ENCODE assay signal across 8 mouse cellular contexts in the genomic region with DNA sequence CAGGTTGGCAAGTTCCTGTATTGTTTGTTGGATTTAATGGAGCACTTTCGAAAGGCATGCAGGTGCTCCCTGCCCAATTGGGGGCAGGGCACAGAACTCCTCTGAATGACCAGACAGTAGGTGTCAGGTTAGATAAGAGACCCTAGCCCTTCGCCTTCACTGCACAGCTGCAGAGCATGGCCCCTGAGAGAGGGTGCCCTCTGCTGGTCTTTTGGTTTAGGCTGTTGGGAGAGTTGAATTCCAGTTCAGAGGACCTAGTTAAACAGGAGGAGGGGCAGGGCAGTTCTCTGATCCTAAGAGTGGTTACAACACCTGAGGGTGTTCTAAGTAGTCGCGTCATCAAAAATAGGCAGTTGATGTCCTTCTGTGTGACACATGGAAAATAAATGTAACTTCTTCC. TPM values are rescaled to one million over a fixed set of nuclear protein-coding genes. Genes with fewer than 3 reads are reported as not detected.
DNase-seq lines count a peak whose midpoint lies in the region; ATAC-seq lines count a peak whose summit lies in the region.

No protein-coding gene starts in this region.

- WGBS in kidney, embryonic 16.5 days = 23% methylated on average over 4 of the region's 4 CpGs
- WGBS in heart, embryonic 16.5 days = 23% methylated on average over 4 of the region's 4 CpGs
- WGBS in limb, embryonic 11.5 days = 16% methylated on average over 4 of the region's 4 CpGs

- H3K27me3 ChIP-seq in kidney, embryonic 16.5 days (ENCODE audit: insufficient read depth, low read length) = peaks cover 22% of the 10 kb centered on the region
- H3K27me3 ChIP-seq in heart, embryonic 16.5 days (ENCODE audit: control insufficient read depth, insufficient read depth, low read length) = peaks cover 34% of the 10 kb centered on the region
- peaks cover 27% of the 10 kb centered on the region for H3K27me3 ChIP-seq in limb, embryonic 11.5 days (ENCODE audit: control insufficient read depth, insufficient read depth, low read length)

- H3K4me3 ChIP-seq in kidney, embryonic 16.5 days (ENCODE audit: low read length) = no peak overlapping the region
- no peak overlapping the region for H3K4me3 ChIP-seq in heart, embryonic 16.5 days (ENCODE audit: low read length)
- H3K4me3 ChIP-seq in limb, embryonic 11.5 days (ENCODE audit: low read depth, low read length) = no peak overlapping the region

- peaks cover 6% of the 10 kb centered on the region; the same call in 1 of the 2 replicates for H3K9me3 ChIP-seq in kidney, embryonic 16.5 days (ENCODE audit: low read length)
- H3K9me3 ChIP-seq in heart, embryonic 16.5 days (replicated peaks; ENCODE audit: control insufficient read depth, low read length) = peaks cover 7% of the 10 kb centered on the region
- no peaks in the 10 kb centered on the region; the same call in 1 of the 2 replicates for H3K9me3 ChIP-seq in limb, embryonic 11.5 days (ENCODE audit: control insufficient read depth, low read length)

- no peak overlapping the region for H3K9ac ChIP-seq in kidney, embryonic 16.5 days (replicated peaks; ENCODE audit: low read length)
- peak overlapping the region; percentile 45; the same call in 1 of the 2 replicates for H3K9ac ChIP-seq in heart, embryonic 16.5 days (ENCODE audit: low read length)
- H3K9ac ChIP-seq in limb, embryonic 11.5 days (ENCODE audit: low read length) = no peak overlapping the region

- no peak overlapping the region for H3K27ac ChIP-seq in kidney, embryonic 16.5 days (ENCODE audit: low read length)
- no peak overlapping the region for H3K27ac ChIP-seq in heart, embryonic 16.5 days (ENCODE audit: low read length)
- H3K27ac ChIP-seq in limb, embryonic 11.5 days (replicated peaks; ENCODE audit: low read depth, low read length) = no peak overlapping the region

- H3K36me3 ChIP-seq in kidney, embryonic 16.5 days (ENCODE audit: insufficient read depth, low read length) = peaks cover 10% of the 10 kb centered on the region
- H3K36me3 ChIP-seq in heart, embryonic 16.5 days (ENCODE audit: control insufficient read depth, insufficient read depth) = no peaks in the 10 kb centered on the region
- H3K36me3 ChIP-seq in limb, embryonic 11.5 days (ENCODE audit: control insufficient read depth, insufficient read depth, low read length) = no peaks in the 10 kb centered on the region

- no peak overlapping the region for H3K4me2 ChIP-seq in kidney, embryonic 16.5 days (replicated peaks; ENCODE audit: low read depth, low read length)
- H3K4me2 ChIP-seq in heart, embryonic 16.5 days (ENCODE audit: low read depth, low read length) = no peak overlapping the region
- no peak overlapping the region for H3K4me2 ChIP-seq in limb, embryonic 11.5 days (ENCODE audit: low read depth, severe bottlenecking)

- peak; percentile 77 for DNase-seq in kidney, adult 18-20 months
- DNase-seq in NIH3T3 (ENCODE audit: low read depth) = peak; percentile 83
- peak; percentile 86 for DNase-seq in embryo, embryonic 10.5 days (ENCODE audit: low spot score)
- peak; percentile 82 for DNase-seq in limb, embryonic 11.5 days (ENCODE audit: low spot score)
- DNase-seq in natural killer cell, adult 2 months (ENCODE audit: low spot score in 2 of 2) = peak; percentile 28 to 38

- H3K4me1 ChIP-seq in kidney, embryonic 16.5 days (ENCODE audit: insufficient read depth, low read length) = peaks cover 34% of the 10 kb centered on the region
- peaks cover 32% of the 10 kb centered on the region for H3K4me1 ChIP-seq in heart, embryonic 16.5 days (ENCODE audit: control insufficient read depth, insufficient read depth, low read length)
- H3K4me1 ChIP-seq in limb, embryonic 11.5 days (ENCODE audit: control insufficient read depth, insufficient read depth, low read length) = peaks cover 6% of the 10 kb centered on the region; the same call in 1 of the 2 replicates

- ATAC-seq in kidney, embryonic 16.5 days (ENCODE audit: low FRiP score, low TSS enrichment) = no peak
- ATAC-seq in heart, embryonic 16.5 days (replicated peaks; ENCODE audit: extremely low read depth, insufficient read depth, low FRiP score) = 0 out of 2 replicates have a peak, but pooled peaks have one; percentile 35
- ATAC-seq in limb, embryonic 11.5 days (ENCODE audit: insufficient number of reproducible peaks, low FRiP score, low TSS enrichment, low read depth) = no peak
- ATAC-seq in monocyte, adult 5-6 weeks (replicated peaks; ENCODE audit: insufficient number of reproducible peaks, low FRiP score, low TSS enrichment, poor library complexity, severe bottlenecking) = no peak

RNA-seq across cellular contexts. Expression of a gene that starts 18.0 kb away (rescaled TPM):
- polyA plus RNA-seq in kidney, embryonic 16.5 days (2015; fragmentation: Nextera tagmentation; extraction: Ambion mirVana) = 3.5 and 4.1 TPM in 2 replicates
- 1.2 TPM in 2 replicates for polyA plus RNA-seq in heart, embryonic 16.5 days (2015; fragmentation: Nextera tagmentation; extraction: Ambion mirVana)
- 1.1 and 1.2 TPM in 2 replicates for polyA plus RNA-seq in limb, embryonic 11.5 days (2014; fragmentation: Nextera tagmentation; extraction: Ambion mirVana)
- 0.21 TPM in 1 of 3 replicates, not detected in the others for total RNA-seq in monocyte, adult 5-6 weeks (2017)

RNA-seq across cellular contexts. Expression of a gene that starts 21.0 kb away (rescaled TPM):
- polyA plus RNA-seq in kidney, embryonic 16.5 days (2015; fragmentation: Nextera tagmentation; extraction: Ambion mirVana) = 46.1 and 48.8 TPM in 2 replicates
- polyA plus RNA-seq in heart, embryonic 16.5 days (2015; fragmentation: Nextera tagmentation; extraction: Ambion mirVana) = 38.6 and 40.5 TPM in 2 replicates
- 19.1 and 19.4 TPM in 2 replicates for polyA plus RNA-seq in limb, embryonic 11.5 days (2014; fragmentation: Nextera tagmentation; extraction: Ambion mirVana)
- total RNA-seq in monocyte, adult 5-6 weeks (2017) = 26.1 to 35.6 TPM (median 28.5 TPM) in 3 replicates

RNA-seq across cellular contexts. Expression of a gene that starts 21.2 kb away (rescaled TPM):
- polyA plus RNA-seq in kidney, embryonic 16.5 days (2015; fragmentation: Nextera tagmentation; extraction: Ambion mirVana) = 85.0 and 85.9 TPM in 2 replicates
- 76.0 and 84.5 TPM in 2 replicates for polyA plus RNA-seq in heart, embryonic 16.5 days (2015; fragmentation: Nextera tagmentation; extraction: Ambion mirVana)
- polyA plus RNA-seq in limb, embryonic 11.5 days (2014; fragmentation: Nextera tagmentation; extraction: Ambion mirVana) = 56.7 and 62.5 TPM in 2 replicates
- 27.4 to 31.3 TPM (median 30.8 TPM) in 3 replicates for total RNA-seq in monocyte, adult 5-6 weeks (2017)

RNA-seq across cellular contexts. Expression of a gene that starts 51.9 kb away (rescaled TPM):
- polyA plus RNA-seq in kidney, embryonic 16.5 days (2015; fragmentation: Nextera tagmentation; extraction: Ambion mirVana) = 38.7 and 45.6 TPM in 2 replicates
- polyA plus RNA-seq in heart, embryonic 16.5 days (2015; fragmentation: Nextera tagmentation; extraction: Ambion mirVana) = 20.8 and 23.7 TPM in 2 replicates
- 28.2 and 35.0 TPM in 2 replicates for polyA plus RNA-seq in limb, embryonic 11.5 days (2014; fragmentation: Nextera tagmentation; extraction: Ambion mirVana)
- total RNA-seq in monocyte, adult 5-6 weeks (2017) = 12.9 to 31.1 TPM (median 16.4 TPM) in 3 replicates

RNA-seq across cellular contexts. Expression of a gene that starts 54.1 kb away (rescaled TPM):
- polyA plus RNA-seq in kidney, embryonic 16.5 days (2015; fragmentation: Nextera tagmentation; extraction: Ambion mirVana) = 95.9 and 96.7 TPM in 2 replicates
- 65.9 and 72.3 TPM in 2 replicates for polyA plus RNA-seq in heart, embryonic 16.5 days (2015; fragmentation: Nextera tagmentation; extraction: Ambion mirVana)
- 88.2 and 96.9 TPM in 2 replicates for polyA plus RNA-seq in limb, embryonic 11.5 days (2014; fragmentation: Nextera tagmentation; extraction: Ambion mirVana)
- total RNA-seq in monocyte, adult 5-6 weeks (2017) = 18.0 to 34.3 TPM (median 25.7 TPM) in 3 replicates

Comparison
In these comparisons a context has a peak if more than half of its experiments do, and no peak if none do; other contexts are left out.
1. DNase-seq: peak in every context shown above with its lines; median percentile 86 in embryo, embryonic 10.5 days; 83 in NIH3T3; 82 in limb, embryonic 11.5 days; 77 in kidney, adult 18-20 months; 33 in natural killer cell, adult 2 months.